Mouse (Mus musculus) heart, embryonic 16.5 days (tissue): ENCODE data around the gene Nup210. TPM values are rescaled to one million over a fixed set of nuclear protein-coding genes. Genes with fewer than 3 reads are reported as not detected.

Experiments
- ATAC-seq: fragments of 200-750 bp; cut with Nextera tagmentation; replicated peaks from 2 replicates; pipeline ENCODE4 v1.8.0; 2017; ENCODE audit warnings: moderate number of reproducible peaks; ENCODE audit not compliant: insufficient read depth, low FRiP score; ENCODE audit errors: extremely low read depth
- H3K27ac ChIP-seq: fragments of 300-500 bp; sonication (generic); 2 replicates; pipeline ENCODE4 v1.5.1; 2014; ENCODE audit warnings: mild to moderate bottlenecking, low read length, control low read depth, moderate library complexity
- H3K27me3 ChIP-seq: fragments of 300-500 bp; sonication (generic); 2 replicates; pipeline ENCODE4 v1.6.1; 2014; ENCODE audit warnings: low read length, mixed read lengths; ENCODE audit not compliant: control insufficient read depth, insufficient read depth
- H3K36me3 ChIP-seq: fragments of 300-500 bp; sonication (generic); 2 replicates; pipeline ENCODE4 v1.6.1; 2014; ENCODE audit not compliant: control insufficient read depth, insufficient read depth
- H3K4me1 ChIP-seq: fragments of 300-500 bp; sonication (generic); 2 replicates; pipeline ENCODE4 v1.6.1; 2014; ENCODE audit warnings: low read length, mixed read lengths; ENCODE audit not compliant: control insufficient read depth, insufficient read depth
- H3K4me2 ChIP-seq: fragments of 300-500 bp; sonication (generic); 2 replicates; pipeline ENCODE4 v1.6.1; 2014; ENCODE audit warnings: low read depth, mild to moderate bottlenecking, control low read depth, low read length
- H3K4me3 ChIP-seq: fragments of 300-500 bp; sonication (generic); 2 replicates; pipeline ENCODE4 v1.5.1; 2014; ENCODE audit warnings: mild to moderate bottlenecking, control low read depth, low read length
- H3K9ac ChIP-seq: fragments of 300-500 bp; sonication (generic); 2 replicates; pipeline ENCODE4 v1.6.1; 2014; ENCODE audit warnings: low read length, control low read depth
- H3K9me3 ChIP-seq: fragments of 300-500 bp; sonication (generic); replicated peaks from 2 replicates; pipeline ENCODE4 v1.6.1; 2016; ENCODE audit warnings: low read length; ENCODE audit not compliant: control insufficient read depth
- WGBS: fragments of 180-500 bp; shearing (Covaris S2); extraction: QIAGEN DNeasy Blood & Tissue Kit; methylation state at CpG from one replicate; pipeline ENCODE4 v1.1.7; 2014; 5-methylcytosine and 5-hydroxymethylcytosine counted together
- polyA plus RNA-seq: library from polyadenylated mRNA; unstranded; fragments of >200 nt; fragmentation: Nextera tagmentation; extraction: Ambion mirVana; gene quantifications from 2 replicates; pipeline ENCODE4 v1.2.1, GENCODE M21; 2015

Nup210 gene
- polyA plus RNA-seq, 1 experiment from 2014 or later = 10.9 TPM

DNA sequence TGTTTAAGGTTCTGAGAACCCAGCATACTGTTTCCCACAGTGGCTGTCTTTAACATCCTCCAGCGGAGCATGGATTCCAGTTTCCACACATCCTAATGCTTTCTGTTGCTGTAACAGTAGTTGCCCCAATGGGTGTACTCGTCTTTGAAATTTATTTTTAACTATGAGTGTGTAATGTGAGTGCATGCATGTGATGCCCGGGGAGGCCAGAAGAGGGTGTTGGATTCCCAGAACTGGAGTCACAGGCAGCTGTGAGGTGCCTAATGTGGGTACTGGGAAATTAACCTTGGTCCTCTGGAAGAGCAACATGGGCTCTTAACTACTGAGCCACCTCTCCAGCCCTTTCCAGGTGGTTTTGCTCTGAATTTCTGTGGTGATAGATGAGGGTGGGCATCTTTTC is 49.6 kb downstream of the Nup210 start:
- no peaks in the 10 kb centered on the region for H3K27me3 ChIP-seq
- no peak overlapping the region for H3K9ac ChIP-seq
- no peak overlapping the region for H3K4me3 ChIP-seq
- H3K4me1 ChIP-seq = no peaks in the 10 kb centered on the region
- no peak overlapping the region for H3K4me2 ChIP-seq
- H3K36me3 ChIP-seq = no peaks in the 10 kb centered on the region
- ATAC-seq = no peak
- no peaks in the 10 kb centered on the region for H3K9me3 ChIP-seq
- no peak overlapping the region for H3K27ac ChIP-seq
- 86% methylated on average over 3 of the region's 3 CpGs for WGBS

DNA sequence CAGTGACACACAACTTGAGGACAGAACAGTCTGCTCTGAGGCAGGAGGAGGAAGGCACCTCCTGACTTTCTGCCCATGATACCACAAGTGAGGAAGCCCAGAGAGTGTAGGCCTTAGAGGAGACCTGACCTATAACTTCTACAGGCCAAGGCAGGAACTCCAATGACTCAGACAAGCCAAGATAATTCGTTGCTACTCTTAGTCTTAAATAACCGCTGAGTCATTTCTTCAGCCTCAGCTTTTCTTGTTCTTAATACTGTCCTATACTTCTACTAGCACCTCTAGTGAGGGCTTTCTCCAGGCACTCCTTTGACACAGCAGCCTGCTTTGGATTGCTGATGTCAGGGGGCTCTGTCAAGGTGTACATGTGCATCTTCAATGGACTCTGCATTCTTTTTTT is 55.3 kb downstream of the Nup210 start:
- WGBS = 75% methylated on average over 2 of the region's 2 CpGs
- no peak overlapping the region for H3K4me3 ChIP-seq

DNA sequence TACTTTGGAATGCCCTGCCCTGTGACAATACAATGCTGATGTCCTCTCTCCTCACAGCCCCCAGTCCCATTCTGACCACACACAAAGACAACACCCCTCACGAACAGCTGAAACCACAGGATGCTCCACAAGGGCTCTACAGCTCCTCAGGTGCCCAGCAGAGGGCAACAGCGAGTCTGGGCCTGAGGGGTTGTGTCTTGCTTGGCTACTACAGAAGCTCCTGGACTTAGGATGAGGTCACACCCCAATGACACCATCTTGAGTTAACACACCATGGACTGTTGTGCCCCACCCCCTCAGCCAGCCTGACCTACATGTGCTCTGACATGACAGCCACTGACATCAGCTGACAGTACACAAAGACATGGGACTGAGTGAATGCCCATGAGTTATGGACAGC is 56.9 kb downstream of the Nup210 start:
- H3K4me3 ChIP-seq = no peak overlapping the region
- H3K27ac ChIP-seq = no peak overlapping the region
- WGBS = 49% methylated on average over 2 of the region's 2 CpGs
- no peaks in the 10 kb centered on the region for H3K36me3 ChIP-seq
- H3K4me1 ChIP-seq = peaks cover 4% of the 10 kb centered on the region
- H3K9ac ChIP-seq = no peak overlapping the region
- no peaks in the 10 kb centered on the region for H3K9me3 ChIP-seq
- no peak overlapping the region for H3K4me2 ChIP-seq
- 0 out of 2 replicates have a peak, but pooled peaks have one; percentile 38 for ATAC-seq
- no peaks in the 10 kb centered on the region for H3K27me3 ChIP-seq

More for the DNA sequence above, 55.3 kb downstream of the Nup210 start:
- no peaks in the 10 kb centered on the region for H3K36me3 ChIP-seq
- H3K9me3 ChIP-seq = no peaks in the 10 kb centered on the region
- H3K4me1 ChIP-seq = peaks cover 4% of the 10 kb centered on the region
- no peak overlapping the region for H3K27ac ChIP-seq
- H3K27me3 ChIP-seq = no peaks in the 10 kb centered on the region
- ATAC-seq = no peak
- H3K9ac ChIP-seq = no peak overlapping the region
- H3K4me2 ChIP-seq = no peak overlapping the region

DNA sequence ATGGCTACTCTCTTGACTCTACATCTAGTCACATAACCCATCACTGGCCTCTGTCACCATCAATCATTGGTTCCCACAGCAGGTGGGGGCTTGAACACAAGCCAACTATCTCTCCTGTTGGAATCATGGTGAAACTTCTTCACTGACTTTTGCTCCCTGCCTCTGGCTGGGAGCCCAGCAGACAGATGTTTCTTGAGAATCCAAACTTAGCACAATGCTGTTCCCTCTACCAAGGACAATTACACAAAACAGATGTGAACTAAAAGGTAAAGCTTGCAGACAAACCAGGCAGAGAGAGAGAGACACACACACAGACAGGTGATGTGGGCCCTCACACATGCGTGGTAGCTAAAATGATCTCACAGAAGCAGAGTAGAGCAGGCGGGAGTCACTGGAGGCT is 58.6 kb downstream of the Nup210 start:
- no peak for ATAC-seq
- Histone ChIP-seq H3K36me3 (0 out of 2 replicates have a peak, but pooled peaks cover 2% of the 10 kb centered on the region), H3K9me3 (no peaks in the 10 kb centered on the region), H3K9ac (no peak overlapping the region), H3K4me3 (no peak overlapping the region), H3K27ac (no peak overlapping the region), H3K4me2 (no peak overlapping the region), H3K4me1 (peaks cover 4% of the 10 kb centered on the region), H3K27me3 (no peaks in the 10 kb centered on the region)
- 90% methylated on average over 2 of the region's 2 CpGs for WGBS

DNA sequence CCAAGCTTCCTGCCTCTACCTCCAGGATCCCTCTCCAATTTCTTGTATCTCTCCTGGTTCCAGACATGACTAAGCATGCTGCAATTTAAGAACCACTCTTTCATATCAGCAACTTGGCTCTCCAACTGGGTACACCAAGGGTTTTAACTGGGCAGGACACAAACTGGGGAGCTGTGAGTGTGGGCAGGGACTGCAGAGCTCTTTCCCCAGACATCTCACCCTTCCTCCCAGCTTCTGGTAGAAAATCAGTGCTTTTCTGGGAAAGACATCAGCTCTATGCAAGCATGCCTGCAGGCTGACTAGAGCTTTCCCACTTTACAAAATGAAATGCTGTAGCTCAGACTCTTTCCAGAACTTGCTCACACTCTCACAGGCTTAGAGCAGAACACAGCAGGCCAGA is 60.3 kb downstream of the Nup210 start:
- no peaks in the 10 kb centered on the region for H3K9me3 ChIP-seq
- H3K9ac ChIP-seq = no peak overlapping the region
- H3K27ac ChIP-seq = no peak overlapping the region
- H3K36me3 ChIP-seq = 0 out of 2 replicates have a peak, but pooled peaks cover 2% of the 10 kb centered on the region
- peaks cover 4% of the 10 kb centered on the region for H3K4me1 ChIP-seq
- no peak overlapping the region for H3K4me3 ChIP-seq
- H3K27me3 ChIP-seq = no peaks in the 10 kb centered on the region
- H3K4me2 ChIP-seq = no peak overlapping the region
- no peak for ATAC-seq

DNA sequence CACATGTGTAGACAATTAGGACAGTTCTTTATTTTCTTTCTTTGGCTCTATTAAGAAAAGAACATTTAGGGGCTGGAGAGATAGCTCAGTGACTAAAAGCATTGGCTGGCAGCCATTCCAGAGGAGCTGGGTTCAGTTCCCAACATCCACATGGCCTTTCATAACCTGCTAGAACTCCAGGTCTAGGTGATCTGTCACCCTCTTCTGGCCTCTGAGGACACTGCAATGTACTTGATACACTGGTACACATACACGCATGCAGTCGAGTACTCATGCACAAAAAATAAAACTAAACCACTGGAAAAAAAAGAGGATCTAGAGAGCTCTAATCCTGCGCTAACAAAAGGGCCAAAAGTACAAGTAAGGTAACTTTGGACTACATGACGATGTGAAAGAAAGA is 64.1 kb downstream of the Nup210 start:
- no peaks in the 10 kb centered on the region for H3K27me3 ChIP-seq
- ATAC-seq = no peak
- H3K4me3 ChIP-seq = no peak overlapping the region
- H3K9ac ChIP-seq = no peak overlapping the region
- WGBS = 95% methylated on average over 4 of the region's 4 CpGs
- no peaks in the 10 kb centered on the region for H3K9me3 ChIP-seq
- H3K36me3 ChIP-seq = 0 out of 2 replicates have a peak, but pooled peaks cover 2% of the 10 kb centered on the region
- peaks cover 7% of the 10 kb centered on the region for H3K4me1 ChIP-seq
- no peak overlapping the region for H3K27ac ChIP-seq
- no peak overlapping the region for H3K4me2 ChIP-seq

DNA sequence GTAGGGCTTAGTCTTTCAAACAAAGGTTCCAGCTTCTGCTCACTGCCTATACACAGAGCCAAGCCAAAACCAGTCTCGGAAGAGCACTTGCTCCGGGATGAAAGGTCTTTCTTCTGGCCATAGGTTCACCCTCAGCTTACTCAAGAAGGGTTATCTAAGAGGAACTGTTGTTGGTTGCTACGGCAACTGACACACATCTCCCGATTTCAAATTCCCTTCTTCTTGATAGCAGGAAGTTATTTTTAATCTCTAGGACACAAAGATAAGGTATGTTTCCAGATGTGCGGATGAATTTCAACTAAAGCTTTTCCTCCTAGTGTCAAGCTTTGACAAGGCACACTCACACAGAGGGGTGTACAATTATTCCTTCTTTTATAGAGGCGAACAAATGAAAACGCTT is 68.6 kb downstream of the Nup210 start:
- no peak for ATAC-seq
- H3K9me3 ChIP-seq = no peaks in the 10 kb centered on the region
- H3K27me3 ChIP-seq = no peaks in the 10 kb centered on the region
- H3K9ac ChIP-seq = no peak overlapping the region
- H3K36me3 ChIP-seq = no peaks in the 10 kb centered on the region
- no peak overlapping the region for H3K27ac ChIP-seq
- peaks cover 28% of the 10 kb centered on the region for H3K4me1 ChIP-seq
- H3K4me3 ChIP-seq = no peak overlapping the region
- WGBS = 58% methylated on average over 7 of the region's 7 CpGs
- no peak overlapping the region for H3K4me2 ChIP-seq

DNA sequence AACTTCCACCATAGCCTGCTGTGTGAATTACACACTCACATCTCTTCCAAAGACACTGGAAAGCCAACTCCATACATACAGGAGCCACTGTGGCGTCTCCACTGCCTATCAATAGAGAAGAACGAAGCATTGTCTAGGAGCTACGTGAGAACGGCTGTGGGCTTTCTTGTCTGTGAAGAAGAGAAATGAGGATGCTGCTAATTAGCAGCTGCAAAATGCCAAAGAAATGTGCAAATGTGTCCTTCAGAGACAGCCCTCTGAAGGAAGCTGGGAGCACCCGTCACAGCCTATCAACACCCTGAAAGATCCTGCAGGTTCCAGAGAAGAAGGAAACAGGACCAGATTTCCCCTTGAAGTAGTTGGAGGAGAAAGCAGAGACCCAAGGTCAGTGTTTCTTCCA is 69.2 kb downstream of the Nup210 start:
- H3K27ac ChIP-seq = no peak overlapping the region
- H3K4me2 ChIP-seq = no peak overlapping the region
- no peaks in the 10 kb centered on the region for H3K36me3 ChIP-seq
- no peak overlapping the region for H3K9ac ChIP-seq
- H3K27me3 ChIP-seq = no peaks in the 10 kb centered on the region
- H3K4me3 ChIP-seq = no peak overlapping the region
- H3K9me3 ChIP-seq = no peaks in the 10 kb centered on the region
- no peak for ATAC-seq
- H3K4me1 ChIP-seq = peaks cover 28% of the 10 kb centered on the region
- WGBS = 83% methylated on average over 5 of the region's 5 CpGs

DNA sequence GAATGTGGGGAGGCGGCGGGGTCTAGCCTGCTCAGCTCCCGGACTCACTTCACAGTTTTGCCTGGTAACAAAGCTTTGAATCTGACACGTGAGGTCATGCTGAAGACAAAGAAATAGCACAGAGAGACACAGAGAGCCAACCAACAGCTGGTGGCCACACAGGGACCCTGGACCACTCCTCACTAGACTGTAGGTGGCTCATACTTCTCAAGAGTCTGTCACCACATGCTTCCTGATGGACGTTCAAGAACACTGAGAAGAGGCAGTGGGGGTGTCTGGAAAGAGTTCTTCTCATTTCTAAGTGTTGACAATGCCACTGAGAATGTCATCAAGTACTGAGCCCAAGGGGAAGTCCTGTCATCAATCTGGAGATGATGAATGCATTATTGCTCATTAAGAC is 70.4 kb downstream of the Nup210 start:
- 59% methylated on average over 5 of the region's 5 CpGs for WGBS
- H3K27ac ChIP-seq = no peak overlapping the region; the same call in 1 of the 2 replicates
- no peaks in the 10 kb centered on the region for H3K36me3 ChIP-seq
- H3K4me3 ChIP-seq = no peak overlapping the region
- no peak overlapping the region for H3K9ac ChIP-seq
- no peaks in the 10 kb centered on the region for H3K27me3 ChIP-seq
- peaks cover 34% of the 10 kb centered on the region for H3K4me1 ChIP-seq
- H3K9me3 ChIP-seq = no peaks in the 10 kb centered on the region
- H3K4me2 ChIP-seq = no peak overlapping the region
- ATAC-seq = no peak
